In genomic region chr19:55244791-55245231, GRCm38 (mm10) we compare ENCODE assay signal across 8 mouse cellular contexts. TPM values are rescaled to one million over a fixed set of nuclear protein-coding genes. Genes with fewer than 3 reads are reported as not detected.
A peak's percentile ranks its signal among the peaks of the same experiment; 100 is the strongest.
DNase-seq lines count a peak whose midpoint lies in the region; ATAC-seq and TF ChIP-seq lines count a peak whose summit lies in the region.

No protein-coding gene starts in this region.

- DNase-seq in frontal cortex, postnatal 25 days (ENCODE audit: low spot score in 2 of 2): no peak
- DNase-seq in adrenal gland, postnatal 10 days: peak; percentile 73
- DNase-seq in gastrocnemius, postnatal 14 days: peak; percentile 69
- peak; percentile 60 for DNase-seq in left cerebral cortex, postnatal 4 days
- no peak for DNase-seq in thymus, postnatal 14 days

- no peak overlapping the region for H3K4me3 ChIP-seq in intestine, embryonic 16.5 days (ENCODE audit: low read length)
- no peak overlapping the region for H3K4me3 ChIP-seq in myocyte

- peak overlapping the region; percentile 44 for H3K27ac ChIP-seq in intestine, embryonic 16.5 days (ENCODE audit: low read length)

- H3K4me2 ChIP-seq in intestine, embryonic 16.5 days (ENCODE audit: low read depth, low read length): no peak overlapping the region
- H3K4me2 ChIP-seq in myocyte (ENCODE audit: low read depth): peak overlapping the region; percentile 31

- no peaks in the 10 kb centered on the region for H3K27me3 ChIP-seq in intestine, embryonic 16.5 days (replicated peaks; ENCODE audit: control insufficient read depth, insufficient read depth, low read length)
- no peaks in the 10 kb centered on the region for H3K27me3 ChIP-seq in myocyte (ENCODE audit: control insufficient read depth, insufficient read depth, insufficient read length)

- H3ac ChIP-seq in myocyte (ENCODE audit: control insufficient read depth, insufficient read length): no peak overlapping the region

- H3K9me3 ChIP-seq in intestine, embryonic 16.5 days (ENCODE audit: control insufficient read depth, low read length): no peaks in the 10 kb centered on the region

- 25% methylated on average over 7 of the region's 7 CpGs for WGBS in intestine, embryonic 16.5 days

- ATAC-seq in frontal cortex, adult (ENCODE audit: low TSS enrichment): peak; percentile 99
- peak; percentile 72 for ATAC-seq in intestine, embryonic 16.5 days

- intact Hi-C loops in gastrocnemius, postnatal 14 days (cut with DNase I; ENCODE audit: low total_unique reads): no loop called here
- intact Hi-C loops in left cerebral cortex, postnatal 4 days (cut with DNase I): no loop called here

- no peaks in the 10 kb centered on the region for H3K79me2 ChIP-seq in myocyte (ENCODE audit: control insufficient read depth, insufficient read depth)

- H3K9ac ChIP-seq in intestine, embryonic 16.5 days (ENCODE audit: low read depth, low read length): 0 out of 2 replicates have a peak overlapping the region, but pooled peaks have one; percentile 27

- no peak for TF ChIP-seq POLR2A in myocyte (IDR thresholded peaks at IDR 0.05; ENCODE audit: insufficient read length, low read depth)

- peaks cover 8% of the 10 kb centered on the region for H3K4me1 ChIP-seq in intestine, embryonic 16.5 days (ENCODE audit: control insufficient read depth, insufficient read depth, low read length)

- H3K36me3 ChIP-seq in intestine, embryonic 16.5 days (ENCODE audit: control insufficient read depth, insufficient read depth, low read length): no peaks in the 10 kb centered on the region
- no peaks in the 10 kb centered on the region for H3K36me3 ChIP-seq in myocyte (ENCODE audit: control insufficient read depth, insufficient read depth)

TF ChIP-seq in myocyte, 11 proteins besides CTCF, POLR2A, EP300 and RAD21:
- TF ChIP-seq REST (IDR thresholded peaks at IDR 0.05; ENCODE audit: insufficient read depth, insufficient read length) (no peak), TCF3 (IDR thresholded peaks at IDR 0.05; ENCODE audit: insufficient read length, low read depth) (no peak), SRF (IDR thresholded peaks at IDR 0.05; ENCODE audit: control insufficient read depth, insufficient read length, low read depth) (no peak), MYOD1 (IDR thresholded peaks at IDR 0.05; ENCODE audit: control insufficient read depth in 1 of 3, insufficient read length in 2 of 3, low read depth in 2 of 3) (no peak), MYOG (IDR thresholded peaks at IDR 0.05; ENCODE audit: control insufficient read depth in 1 of 3, insufficient read depth in 1 of 3, insufficient read length in 2 of 3, low read depth in 2 of 3) (no peak), E2F4 (IDR thresholded peaks at IDR 0.05; ENCODE audit: insufficient read depth) (no peak), POLR2AphosphoS2 (IDR thresholded peaks at IDR 0.05; ENCODE audit: insufficient read length, low read depth) (no peak), TCF12 (IDR thresholded peaks at IDR 0.05; ENCODE audit: insufficient read depth, poor library complexity, severe bottlenecking) (no peak), MAX (IDR thresholded peaks at IDR 0.05; ENCODE audit: low read depth) (no peak)

RNA-seq across cellular contexts. Expression of gene Gucy2g, which starts 3.8 kb away (rescaled TPM):
- not detected for total RNA-seq in adrenal gland, postnatal 10 days (2021)
- total RNA-seq in gastrocnemius, postnatal 14 days (2021): under 1 TPM; 0.10 to 0.24 TPM
- 0.04 and 0.06 TPM in 2 replicates for polyA plus RNA-seq in intestine, embryonic 16.5 days (2015; fragmentation: Nextera tagmentation; extraction: Ambion mirVana)
- under 1 TPM; 0.80 to 0.83 TPM for total RNA-seq in left cerebral cortex, postnatal 4 days (2021)
- 0.05 TPM for polyA plus RNA-seq in myocyte (2012; fragmentation: generic; extraction: Trizol)

RNA-seq across cellular contexts. Expression of gene Acsl5, which starts 6.9 kb away (rescaled TPM):
- 100 to 1,000 TPM in 1 of 2 experiments, 10 to 100 TPM in 1; 89.8 to 143 TPM for total RNA-seq in adrenal gland, postnatal 10 days (2021)
- 1 to 10 TPM; 7.4 to 9.3 TPM for total RNA-seq in gastrocnemius, postnatal 14 days (2021)
- polyA plus RNA-seq in intestine, embryonic 16.5 days (2015; fragmentation: Nextera tagmentation; extraction: Ambion mirVana): 589 and 886 TPM in 2 replicates
- 10 to 100 TPM; 25.2 to 27.3 TPM for total RNA-seq in left cerebral cortex, postnatal 4 days (2021)
- polyA plus RNA-seq in myocyte (2012; fragmentation: generic; extraction: Trizol): 16.0 TPM

Comparison
In these comparisons a context has a peak if more than half of its experiments do, and no peak if none do; other contexts are left out.
1. DNase-seq: peak in adrenal gland, postnatal 10 days (single experiment), gastrocnemius, postnatal 14 days (single experiment) and left cerebral cortex, postnatal 4 days (single experiment); none in frontal cortex, postnatal 25 days (0 of 2) and thymus, postnatal 14 days (single experiment).